Mouse (Mus musculus) embryonic facial prominence, embryonic 13.5 days (tissue): Measurements from ENCODE around the gene Mei4. TPM values are rescaled to one million over a fixed set of nuclear protein-coding genes. Genes with fewer than 3 reads are reported as not detected.

Experiments used
- ATAC-seq: fragments of 200-750 bp; cut with Nextera tagmentation; 2 replicates; pipeline ENCODE4 v1.8.0; 2017; ENCODE audit warnings: low read depth; ENCODE audit not compliant: insufficient number of reproducible peaks, insufficient read depth, low FRiP score, low TSS enrichment
- H3K27ac ChIP-seq: fragments of 300-500 bp; sonication (generic); 2 replicates; pipeline ENCODE4 v1.5.1; 2015; ENCODE audit warnings: moderate library complexity, mild to moderate bottlenecking, inconsistent platforms
- H3K27me3 ChIP-seq: fragments of 300-500 bp; sonication (generic); 2 replicates; pipeline ENCODE4 v1.6.1; 2015; ENCODE audit warnings: mild to moderate bottlenecking, inconsistent platforms
- H3K36me3 ChIP-seq: fragments of 300-500 bp; sonication (generic); 2 replicates; pipeline ENCODE4 v1.6.1; 2015; ENCODE audit warnings: mild to moderate bottlenecking, inconsistent platforms
- H3K4me1 ChIP-seq: fragments of 300-500 bp; sonication (generic); 2 replicates; pipeline ENCODE4 v1.6.1; 2015; ENCODE audit warnings: inconsistent platforms
- H3K4me2 ChIP-seq: fragments of 300-500 bp; sonication (generic); 2 replicates; pipeline ENCODE4 v1.6.1; 2015; ENCODE audit warnings: moderate library complexity, mild to moderate bottlenecking, inconsistent platforms
- H3K4me3 ChIP-seq: fragments of 300-500 bp; sonication (generic); 2 replicates; pipeline ENCODE4 v1.5.1; 2015; ENCODE audit warnings: mild to moderate bottlenecking, inconsistent platforms
- H3K9ac ChIP-seq: fragments of 300-500 bp; sonication (generic); 2 replicates; pipeline ENCODE4 v1.6.1; 2015; ENCODE audit warnings: mild to moderate bottlenecking, inconsistent platforms
- H3K9me3 ChIP-seq: fragments of 300-500 bp; sonication (generic); 2 replicates; pipeline ENCODE4 v1.6.1; 2016; ENCODE audit warnings: inconsistent platforms
- WGBS: fragments of 180-500 bp; shearing (Covaris S2); methylation state at CpG from one replicate; pipeline ENCODE4 v1.1.7; 2015; ENCODE audit warnings: mixed read lengths; 5-methylcytosine and 5-hydroxymethylcytosine counted together
- polyA plus RNA-seq: library from polyadenylated mRNA; unstranded; fragments of >200 nt; fragmentation: Nextera tagmentation; extraction: Ambion mirVana; gene quantifications from 2 replicates; pipeline ENCODE4 v1.2.1, GENCODE M21; 2015

Mei4 gene
- polyA plus RNA-seq = 1.8 and 1.9 TPM in 2 replicates

DNA sequence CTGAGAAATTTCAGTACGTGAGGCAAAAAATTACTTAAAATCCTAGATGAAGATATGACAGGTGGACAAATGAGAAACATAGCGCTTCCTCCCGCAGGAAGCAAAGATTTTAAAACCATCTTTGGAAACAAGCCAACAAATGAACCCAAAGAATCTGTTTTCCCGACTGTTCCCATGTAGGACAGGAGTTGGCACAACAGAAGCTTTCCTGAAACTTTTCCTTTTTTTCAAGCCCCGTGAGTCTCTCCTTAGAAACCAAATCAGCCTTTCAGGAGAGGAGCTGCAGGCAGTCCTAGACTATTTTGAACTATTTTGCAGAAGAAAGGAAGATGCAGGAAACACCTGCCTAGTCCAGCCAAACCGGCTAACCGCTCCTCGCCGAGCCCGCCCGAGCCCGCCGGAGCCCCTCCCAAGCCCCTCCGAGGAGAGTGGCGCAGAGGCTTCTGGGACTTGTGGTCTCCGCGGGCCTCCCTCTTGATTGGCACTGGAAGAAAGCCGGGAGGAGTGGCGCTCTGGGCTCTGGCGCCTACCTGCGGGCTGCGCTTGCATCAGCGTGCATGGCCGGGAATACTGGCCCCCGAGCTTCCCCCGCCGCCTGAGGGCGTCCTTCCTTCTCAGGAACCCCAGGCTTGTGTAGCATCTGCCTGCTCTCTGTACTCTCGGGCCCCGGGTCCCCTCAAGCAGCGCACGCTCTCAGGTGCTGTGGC, at the start of gene Mei4:
Gene Mei4 (plus strand): TSS at position 490 of the 707 bp plus-strand sequence.
- Histone ChIP-seq H3K9ac (peak within 1 kb of the TSS; percentile 75), H3K9me3 (no peaks in the 10 kb centered on the region), H3K27me3 (peaks cover 14% of the 10 kb centered on the region), H3K4me3 (peak within 1 kb of the TSS; percentile 64), H3K4me1 (no peaks in the 10 kb centered on the region), H3K27ac (no peak within 1 kb of the TSS), H3K36me3 (no peaks in the 10 kb centered on the region), H3K4me2 (peak within 1 kb of the TSS; percentile 81)
- WGBS = 3% methylated on average over 32 of the region's 32 CpGs
- ATAC-seq = peak; percentile 97

DNA sequence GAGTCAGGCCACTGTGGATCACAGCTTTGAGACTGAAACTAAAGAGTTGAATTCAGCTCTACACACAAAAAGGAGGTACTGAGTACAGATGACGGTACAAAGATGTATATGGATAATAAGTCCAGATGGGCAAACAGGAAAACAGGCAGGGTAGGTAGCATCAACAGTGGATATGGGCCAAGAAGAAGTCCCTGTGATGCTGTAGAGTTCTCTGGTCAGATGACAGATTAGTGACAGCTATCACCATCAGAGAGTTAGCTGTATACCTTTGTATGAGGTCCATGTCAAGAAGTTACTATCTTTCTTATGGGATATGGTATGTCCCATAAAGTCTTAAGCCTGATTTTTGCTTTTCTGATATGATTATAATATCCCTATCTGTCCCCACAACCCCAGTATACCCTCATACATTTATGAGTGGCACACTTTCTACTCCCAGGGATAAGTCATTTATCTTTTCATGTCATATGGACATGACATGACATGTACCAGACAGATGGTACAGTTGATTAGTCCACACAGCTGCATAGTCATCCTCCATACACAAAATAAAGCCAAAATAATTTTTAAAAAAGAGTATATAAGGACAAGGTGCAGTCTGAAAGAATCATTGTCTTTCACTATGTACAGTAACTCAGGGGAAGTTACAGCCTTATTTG, 43.6 kb upstream of the Mei4 start:
- WGBS = 77% methylated on average over 1 of the region's 1 CpGs
- Histone ChIP-seq H3K9me3 (no peaks in the 10 kb centered on the region), H3K27ac (no peak overlapping the region), H3K4me2 (no peak overlapping the region), H3K4me3 (no peak overlapping the region), H3K27me3 (no peaks in the 10 kb centered on the region), H3K36me3 (no peaks in the 10 kb centered on the region), H3K9ac (no peak overlapping the region), H3K4me1 (no peaks in the 10 kb centered on the region)
- no peak for ATAC-seq

DNA sequence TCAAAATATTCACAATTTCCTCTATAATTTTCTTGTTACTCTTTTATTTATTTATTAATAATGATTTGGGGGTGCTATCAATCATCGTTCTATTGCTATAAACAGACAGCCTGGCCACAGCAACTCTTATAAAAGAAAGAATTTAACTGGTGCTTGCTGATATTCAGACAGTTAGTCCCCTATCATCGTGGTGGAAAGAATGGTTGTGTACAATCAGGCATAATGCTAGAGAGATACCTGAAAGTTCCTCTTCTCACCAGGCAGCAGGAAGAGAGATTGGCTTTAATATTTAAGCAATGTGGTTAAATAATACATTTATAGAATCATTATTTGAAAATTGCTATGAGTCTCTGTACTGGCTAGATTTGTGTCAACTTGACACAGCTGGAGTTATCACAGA, 35.9 kb upstream of the Mei4 start:
- no peak for ATAC-seq
- no peaks in the 10 kb centered on the region for H3K36me3 ChIP-seq
- H3K4me1 ChIP-seq = no peaks in the 10 kb centered on the region
- no peaks in the 10 kb centered on the region for H3K9me3 ChIP-seq
- no peak overlapping the region for H3K9ac ChIP-seq
- H3K27me3 ChIP-seq = no peaks in the 10 kb centered on the region
- H3K27ac ChIP-seq = no peak overlapping the region
- 89% methylated on average over 2 of the region's 2 CpGs for WGBS
- H3K4me2 ChIP-seq = no peak overlapping the region
- no peak overlapping the region for H3K4me3 ChIP-seq

DNA sequence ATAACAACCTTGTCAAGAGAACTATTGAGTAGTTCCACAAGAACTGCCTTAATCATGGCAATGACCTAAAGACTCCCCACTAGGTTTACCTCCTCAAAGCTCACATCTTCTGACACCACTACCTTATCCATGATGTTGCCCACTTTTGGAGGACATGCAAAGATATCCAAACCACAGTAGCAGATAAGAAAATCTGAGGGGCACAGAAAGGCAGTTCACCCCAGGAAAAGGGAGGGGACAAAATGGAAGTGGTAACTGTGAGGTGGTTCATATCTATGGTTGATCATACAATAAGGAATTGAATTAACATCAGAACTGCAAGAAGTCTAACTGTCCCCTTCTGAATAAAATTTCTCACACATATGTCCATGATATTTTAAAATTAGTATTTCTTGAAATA, 29.4 kb upstream of the Mei4 start:
- H3K4me1 ChIP-seq = no peaks in the 10 kb centered on the region
- H3K4me2 ChIP-seq = no peak overlapping the region
- no peak overlapping the region for H3K9ac ChIP-seq
- no peak overlapping the region for H3K27ac ChIP-seq
- H3K36me3 ChIP-seq = no peaks in the 10 kb centered on the region
- ATAC-seq = no peak
- H3K9me3 ChIP-seq = no peaks in the 10 kb centered on the region
- no peaks in the 10 kb centered on the region for H3K27me3 ChIP-seq
- no peak overlapping the region for H3K4me3 ChIP-seq

DNA sequence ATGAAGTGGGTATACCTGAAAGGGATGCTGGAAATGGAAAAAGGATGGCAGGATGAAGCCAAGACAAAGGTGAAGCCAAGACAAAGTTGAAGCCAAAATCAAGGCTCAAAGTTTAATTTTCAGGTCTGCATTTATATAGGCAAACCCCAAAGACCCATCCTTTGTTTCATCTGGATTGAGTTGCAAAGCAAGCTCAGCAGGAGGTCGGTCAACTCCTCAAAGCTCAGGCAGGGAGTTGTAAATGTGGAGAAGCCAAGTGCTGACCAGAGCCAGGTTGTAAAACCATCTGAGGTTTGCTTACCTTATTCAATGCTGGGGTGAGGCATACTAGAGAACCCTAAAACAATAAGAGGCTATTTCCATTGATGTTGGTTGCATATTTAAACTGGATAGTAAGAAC, 4.6 kb upstream of the Mei4 start:
- Histone ChIP-seq H3K4me1 (no peaks in the 10 kb centered on the region), H3K4me2 (no peak overlapping the region), H3K9me3 (no peaks in the 10 kb centered on the region), H3K4me3 (no peak overlapping the region), H3K27me3 (peaks cover 14% of the 10 kb centered on the region), H3K27ac (no peak overlapping the region), H3K36me3 (no peaks in the 10 kb centered on the region), H3K9ac (no peak overlapping the region)
- 31% methylated on average over 1 of the region's 1 CpGs for WGBS
- ATAC-seq = no peak

DNA sequence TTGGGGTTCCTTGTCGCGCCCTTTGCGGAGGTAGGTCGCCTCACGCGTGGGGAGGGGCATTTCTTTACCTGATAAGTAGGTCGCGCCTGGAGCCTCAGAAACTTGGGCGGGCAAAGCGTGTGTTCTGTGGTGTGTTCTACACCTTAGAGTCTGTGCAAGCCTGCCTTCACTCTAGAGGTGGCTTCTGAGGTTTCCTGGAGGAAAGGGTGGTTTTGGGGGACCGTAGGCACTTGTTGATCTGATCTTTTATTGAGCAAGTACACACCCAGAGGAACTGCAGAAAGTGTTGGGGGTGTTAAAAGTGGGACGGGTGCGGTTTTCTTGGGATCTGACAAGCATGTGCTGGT, 391 bp downstream of the Mei4 start:
- H3K27ac ChIP-seq = no peak overlapping the region
- H3K4me2 ChIP-seq = peak overlapping the region; percentile 81
- no peaks in the 10 kb centered on the region for H3K4me1 ChIP-seq
- H3K27me3 ChIP-seq = peaks cover 14% of the 10 kb centered on the region
- H3K36me3 ChIP-seq = no peaks in the 10 kb centered on the region
- peak overlapping the region; percentile 64 for H3K4me3 ChIP-seq
- no peak for ATAC-seq
- WGBS = 22% methylated on average over 13 of the region's 13 CpGs
- peak overlapping the region; percentile 75 for H3K9ac ChIP-seq
- no peaks in the 10 kb centered on the region for H3K9me3 ChIP-seq

DNA sequence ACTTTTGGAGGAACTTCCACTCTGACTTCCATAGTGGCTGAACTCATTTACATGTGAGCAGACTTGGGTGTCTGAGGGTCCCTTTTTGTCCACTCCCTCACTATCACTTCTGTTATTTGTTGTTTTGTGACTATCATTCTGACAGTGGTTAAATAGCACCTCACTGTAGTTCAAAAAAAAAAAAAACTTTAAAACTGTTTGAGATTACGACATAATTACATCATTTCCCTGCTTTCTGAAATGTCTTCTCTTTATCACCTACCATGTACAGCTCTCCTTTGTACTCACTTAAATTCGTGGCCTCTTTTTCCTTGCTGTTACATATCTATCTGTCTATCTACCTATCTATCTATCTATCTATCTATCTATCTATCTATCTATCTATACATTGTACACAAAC, 2.6 kb downstream of the Mei4 start:
- Histone ChIP-seq H3K4me2 (no peak overlapping the region), H3K4me3 (no peak overlapping the region), H3K9me3 (no peaks in the 10 kb centered on the region), H3K36me3 (no peaks in the 10 kb centered on the region), H3K9ac (no peak overlapping the region), H3K27ac (no peak overlapping the region), H3K4me1 (no peaks in the 10 kb centered on the region), H3K27me3 (peaks cover 14% of the 10 kb centered on the region)
- WGBS = 72% methylated on average over 2 of the region's 2 CpGs
- no peak for ATAC-seq

DNA sequence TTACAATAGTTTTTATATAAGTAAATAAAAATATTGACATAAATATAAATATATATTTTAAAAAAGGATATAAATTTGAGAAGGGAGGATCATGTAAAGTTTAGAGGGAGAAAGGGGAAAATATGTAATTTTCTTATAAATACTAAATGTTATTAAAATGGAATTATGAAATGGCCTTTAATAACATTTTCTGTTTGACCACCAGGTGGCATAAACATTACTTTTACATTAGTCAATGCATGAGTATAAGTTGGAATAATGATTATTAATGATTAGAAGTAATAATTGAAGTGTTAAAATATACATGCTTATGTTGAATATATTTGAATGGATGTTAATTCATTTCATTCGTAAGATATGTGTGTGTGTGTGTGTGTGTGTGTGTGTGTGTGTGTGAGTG, 58.0 kb downstream of the Mei4 start:
- ATAC-seq = no peak
- no peaks in the 10 kb centered on the region for H3K4me1 ChIP-seq
- H3K4me3 ChIP-seq = no peak overlapping the region
- no peak overlapping the region for H3K27ac ChIP-seq
- H3K9ac ChIP-seq = no peak overlapping the region
- no peak overlapping the region for H3K4me2 ChIP-seq
- H3K36me3 ChIP-seq = no peaks in the 10 kb centered on the region
- H3K27me3 ChIP-seq = no peaks in the 10 kb centered on the region
- 84% methylated on average over 1 of the region's 1 CpGs for WGBS
- no peaks in the 10 kb centered on the region for H3K9me3 ChIP-seq

DNA sequence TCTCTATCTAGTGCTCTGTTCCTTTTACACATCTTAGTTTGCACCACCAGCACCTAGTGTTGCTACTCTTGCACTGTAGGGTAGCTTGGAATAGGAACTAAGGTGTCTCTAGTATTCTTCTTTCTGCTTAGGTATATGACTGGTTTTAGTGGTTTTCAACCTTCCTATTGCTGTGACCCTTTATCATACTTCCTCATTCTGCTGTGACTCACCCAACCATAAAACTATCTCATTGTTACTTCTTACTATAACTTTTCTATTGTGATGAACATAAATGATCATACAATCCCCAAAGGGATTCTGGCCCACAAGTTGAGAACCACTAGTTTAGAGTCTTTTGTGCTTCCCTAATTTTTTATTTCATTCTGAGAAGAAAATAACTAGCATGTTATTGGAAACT, 61.3 kb downstream of the Mei4 start:
- Histone ChIP-seq H3K36me3 (no peaks in the 10 kb centered on the region), H3K4me3 (no peak overlapping the region), H3K4me2 (no peak overlapping the region), H3K9me3 (no peaks in the 10 kb centered on the region), H3K27me3 (no peaks in the 10 kb centered on the region), H3K4me1 (no peaks in the 10 kb centered on the region), H3K9ac (no peak overlapping the region), H3K27ac (no peak overlapping the region)
- ATAC-seq = no peak

DNA sequence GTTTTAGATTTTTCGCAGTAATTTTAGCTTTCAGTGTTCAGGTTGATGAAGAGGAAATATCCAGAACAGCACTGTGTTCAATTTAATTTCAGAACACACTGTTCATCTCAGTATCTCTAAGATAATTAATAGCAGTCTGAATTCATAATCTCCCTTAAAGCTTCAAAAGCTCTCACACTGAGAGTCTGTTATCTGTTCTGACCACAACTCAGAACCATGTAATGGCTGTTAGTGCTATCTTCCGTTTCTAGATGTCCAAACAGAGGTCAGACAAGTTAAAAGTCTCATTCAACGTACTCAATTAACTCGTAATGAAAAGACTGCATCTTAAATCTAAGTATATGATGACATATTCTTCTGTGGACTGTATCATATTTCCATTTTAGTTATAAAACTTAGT, 77.1 kb downstream of the Mei4 start:
- no peak for ATAC-seq
- WGBS = 67% methylated on average over 4 of the region's 4 CpGs

DNA sequence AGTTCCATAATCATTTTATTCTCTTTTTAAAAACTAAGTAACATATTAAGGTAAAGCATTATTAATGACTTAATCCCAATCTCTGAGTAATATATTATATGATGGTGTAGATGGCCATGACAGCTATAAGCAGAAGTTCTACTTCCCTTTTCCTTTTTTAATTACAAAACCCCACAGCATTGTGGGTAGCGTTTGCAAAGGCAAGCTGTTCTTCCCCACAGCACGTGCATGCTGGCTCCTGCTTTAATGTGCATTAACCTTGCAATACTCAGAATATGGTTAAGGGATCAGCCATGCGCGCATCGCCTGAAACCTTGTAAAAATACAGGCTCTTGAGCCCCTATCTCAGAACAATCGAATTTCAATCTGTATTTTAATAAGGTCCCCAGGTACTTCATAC, 82.2 kb downstream of the Mei4 start:
- no peaks in the 10 kb centered on the region for H3K27me3 ChIP-seq
- H3K9ac ChIP-seq = no peak overlapping the region
- no peaks in the 10 kb centered on the region for H3K9me3 ChIP-seq
- 82% methylated on average over 6 of the region's 6 CpGs for WGBS
- ATAC-seq = no peak
- H3K36me3 ChIP-seq = no peaks in the 10 kb centered on the region
- H3K4me3 ChIP-seq = no peak overlapping the region
- H3K4me2 ChIP-seq = no peak overlapping the region
- H3K4me1 ChIP-seq = no peaks in the 10 kb centered on the region
- no peak overlapping the region for H3K27ac ChIP-seq

More for the DNA sequence above, 77.1 kb downstream of the Mei4 start:
- no peak overlapping the region for H3K9ac ChIP-seq
- no peaks in the 10 kb centered on the region for H3K27me3 ChIP-seq
- H3K4me3 ChIP-seq = no peak overlapping the region
- no peak overlapping the region for H3K4me2 ChIP-seq
- no peaks in the 10 kb centered on the region for H3K36me3 ChIP-seq
- H3K9me3 ChIP-seq = no peaks in the 10 kb centered on the region
- H3K4me1 ChIP-seq = peaks cover 6% of the 10 kb centered on the region; the same call in 1 of the 2 replicates
- no peak overlapping the region for H3K27ac ChIP-seq

DNA sequence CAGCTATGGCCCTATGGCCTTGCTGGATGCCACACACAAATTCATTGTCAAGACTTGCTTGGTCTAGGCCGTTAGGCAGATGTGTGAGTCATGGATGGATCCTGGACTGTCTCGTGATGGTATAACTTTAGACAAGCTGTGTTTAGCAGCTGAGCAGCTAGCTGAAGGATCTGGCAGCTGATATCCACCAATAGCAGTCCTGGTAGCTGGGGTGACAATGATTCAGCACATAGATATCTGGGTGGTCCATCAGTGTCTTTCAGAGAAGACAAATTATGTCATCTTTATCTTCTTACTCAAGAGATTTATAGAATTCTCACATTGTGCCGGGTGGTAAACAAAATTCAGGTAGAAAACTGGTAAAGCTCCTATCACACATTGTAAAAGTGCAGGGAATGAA, 93.4 kb downstream of the Mei4 start:
- Histone ChIP-seq H3K4me2 (no peak overlapping the region), H3K27me3 (no peaks in the 10 kb centered on the region), H3K9ac (no peak overlapping the region), H3K36me3 (no peaks in the 10 kb centered on the region), H3K27ac (no peak overlapping the region), H3K4me1 (no peaks in the 10 kb centered on the region), H3K9me3 (no peaks in the 10 kb centered on the region), H3K4me3 (no peak overlapping the region)
- no peak for ATAC-seq
- 81% methylated on average over 3 of the region's 3 CpGs for WGBS
